Mouse (Mus musculus) brain, adult 10 weeks (tissue): ENCODE measurements around the gene Kdm5c. TPM values are rescaled to one million over a fixed set of nuclear protein-coding genes. Genes with fewer than 3 reads are reported as not detected.

Experiments
- polyA plus RNA-seq: library from polyadenylated mRNA; stranded (reverse); fragments of 350-450 nt; fragmentation: Illumina TruSeq; extraction: RNeasy Lipid Tissue Mini Kit (QIAGEN cat#74804); gene quantifications from one replicate; pipeline ENCODE4 v1.2.3, GENCODE M21; 2015; ENCODE audit warnings: low read depth, low replicate concordance

The Kdm5c gene
- 22.7 TPM for polyA plus RNA-seq

DNA sequence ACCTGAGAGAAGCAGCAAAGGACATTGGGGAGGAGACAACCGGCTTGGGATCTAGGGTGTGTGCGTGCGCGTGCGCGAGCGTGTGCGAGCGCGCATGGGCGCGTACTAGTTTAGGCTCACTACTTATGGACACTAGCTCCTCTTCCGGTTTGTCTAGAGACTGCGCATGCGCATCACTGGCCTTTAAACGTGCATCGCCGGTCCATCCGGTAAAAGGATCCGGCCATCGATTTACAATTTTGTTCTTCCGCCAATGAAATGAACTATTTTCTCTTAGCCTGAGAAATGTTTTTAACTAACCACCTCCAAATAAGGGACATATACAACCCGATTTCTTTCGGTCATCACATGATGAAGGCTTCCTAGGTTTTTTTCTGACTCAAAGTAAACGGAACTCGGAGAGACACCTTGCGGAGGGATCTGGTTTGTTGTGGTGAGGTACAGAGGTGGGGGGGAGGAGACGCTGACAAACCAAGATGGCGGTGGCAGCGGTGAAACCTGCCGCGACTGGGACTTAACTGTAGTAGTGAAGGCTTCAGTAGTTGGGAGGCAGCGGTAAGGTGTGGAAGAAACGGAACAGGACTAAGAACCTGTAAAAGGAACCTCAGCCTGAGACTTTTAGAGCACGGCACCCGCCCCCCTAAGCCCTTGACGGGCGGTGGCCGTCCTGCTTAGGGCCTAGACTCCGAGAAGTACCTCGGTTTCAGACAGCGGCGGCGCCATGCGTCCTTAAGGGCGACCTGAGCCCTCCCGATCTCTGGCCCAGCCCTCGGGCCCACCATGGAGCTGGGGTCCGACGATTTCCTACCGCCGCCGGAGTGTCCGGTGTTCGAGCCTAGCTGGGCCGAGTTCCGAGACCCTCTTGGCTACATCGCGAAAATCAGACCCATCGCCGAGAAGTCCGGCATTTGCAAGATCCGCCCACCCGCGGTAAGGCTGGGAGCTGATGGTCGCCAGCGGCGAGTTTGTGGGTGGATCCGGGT lies at the start of gene Kdm5c:
Kdm5c (plus strand) TSS at position 240 of the 983 bp plus-strand sequence.

Other genes starting within 250 kb of the Kdm5c start
- gene Hsd17b10, start 231.2 kb upstream of the Kdm5c start, polyA plus RNA-seq, result 80.7 TPM
- gene Ribc1, start 216.7 kb upstream of the Kdm5c start, polyA plus RNA-seq, result 0.40 TPM
- 39.9 TPM for gene Smc1a, start 216.6 kb upstream of the Kdm5c start, polyA plus RNA-seq
- 75.6 TPM for gene Iqsec2, start 88.8 kb upstream of the Kdm5c start, polyA plus RNA-seq
- gene Kantr, start 94.5 kb downstream of the Kdm5c start, polyA plus RNA-seq, result 33.3 TPM
- gene Tspyl2, start 109.4 kb downstream of the Kdm5c start, polyA plus RNA-seq, result 124 TPM
- 11.5 TPM for gene Gpr173, start 135.7 kb downstream of the Kdm5c start, polyA plus RNA-seq